Mouse (Mus musculus) megakaryocyte, embryonic 14.5 days (primary cell): Measurements from ENCODE around the gene Alg2. TPM values are rescaled to one million over a fixed set of nuclear protein-coding genes. Genes with fewer than 3 reads are reported as not detected.

Source experiments
- H3K27me3 ChIP-seq: replicated peaks from 2 replicates; pipeline ENCODE3; 2012; ENCODE audit warnings: inconsistent platforms
- H3K36me3 ChIP-seq: replicated peaks from 2 replicates; pipeline ENCODE3; 2012; ENCODE audit warnings: low read length, inconsistent platforms, mixed read lengths
- H3K4me1 ChIP-seq: 2 replicates; pipeline ENCODE4 v1.6.1; 2012; ENCODE audit warnings: inconsistent platforms
- H3K4me3 ChIP-seq: replicated peaks from 2 replicates; pipeline ENCODE3; 2012; ENCODE audit warnings: moderate library complexity, mild to moderate bottlenecking, inconsistent platforms
- H3K9me3 ChIP-seq: 2 replicates; pipeline ENCODE4 v1.6.1; 2012; ENCODE audit warnings: inconsistent platforms
- FLI1 ChIP-seq: IDR thresholded peaks from 2 replicates; pipeline ENCODE4 v1.6.1; 2012; ENCODE audit warnings: low read length, inconsistent platforms, mixed read lengths
- GATA1 ChIP-seq: IDR thresholded peaks from 3 replicates; pipeline ENCODE4 v1.6.1; 2012; ENCODE audit warnings: mixed read lengths, low read length, inconsistent platforms, borderline replicate concordance
- polyA plus RNA-seq: library from polyadenylated mRNA; stranded (reverse); fragments of >175 nt; gene quantifications from 2 replicates; pipeline ENCODE4 v1.2.3, GENCODE M21; 2012; ENCODE audit warnings: low replicate concordance; ENCODE audit not compliant: insufficient read depth

The Alg2 gene
- 0.54 and 7.1 TPM in 2 replicates for polyA plus RNA-seq

DNA sequence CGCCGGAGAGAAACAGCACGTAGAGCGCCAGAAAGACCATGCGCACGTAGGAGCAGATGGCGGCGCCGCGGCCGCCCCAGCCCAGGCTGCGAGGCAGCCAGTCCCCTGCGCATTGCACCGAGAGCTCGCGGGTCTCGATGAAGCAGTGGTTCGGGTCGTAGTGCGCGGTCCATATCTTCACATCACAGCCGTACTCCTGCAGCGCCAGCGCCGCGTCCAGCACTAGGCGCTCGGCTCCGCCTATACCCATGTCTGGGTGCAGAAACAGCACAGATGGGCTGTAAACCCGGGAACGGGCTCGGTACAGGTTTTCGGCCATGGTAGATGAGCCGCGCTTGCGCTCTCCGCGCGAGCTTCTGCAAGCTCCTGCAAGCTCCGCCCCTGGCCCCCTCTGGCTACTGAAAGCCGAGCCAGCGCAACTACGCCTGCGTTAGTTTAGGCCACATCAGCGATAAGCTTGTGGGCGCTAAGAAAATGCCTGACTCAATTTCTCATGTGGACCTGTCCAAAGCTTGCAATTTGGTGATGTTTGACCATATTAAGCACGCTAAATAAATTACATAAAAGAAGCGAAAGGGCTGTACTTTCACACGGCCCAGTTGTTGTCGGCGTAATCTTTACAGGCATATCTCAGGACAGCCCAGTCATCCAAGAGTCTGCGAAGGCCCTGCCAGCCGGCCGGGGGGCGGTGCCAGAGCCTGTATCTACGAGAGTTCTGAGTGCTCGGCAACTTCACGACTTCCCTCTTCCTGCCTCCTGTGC is at the start of gene Alg2, which contains the start of gene Sec61b:
TSS of gene Alg2 (minus strand) at position 366 of the 762 bp plus-strand sequence.
TSS of gene Sec61b (plus strand) at position 691 of the 762 bp plus-strand sequence.
- H3K27me3 ChIP-seq = no peaks in the 10 kb centered on the region
- TF ChIP-seq GATA1 = peak; percentile 67; the same call in 1 of the 3 replicates
- no peak for TF ChIP-seq FLI1
- H3K4me1 ChIP-seq = peaks cover 53% of the 10 kb centered on the region
- peak within 1 kb of the TSS; percentile 100 for H3K4me3 ChIP-seq
- peaks cover 19% of the 10 kb centered on the region for H3K9me3 ChIP-seq
- H3K36me3 ChIP-seq = peaks cover 70% of the 10 kb centered on the region

DNA sequence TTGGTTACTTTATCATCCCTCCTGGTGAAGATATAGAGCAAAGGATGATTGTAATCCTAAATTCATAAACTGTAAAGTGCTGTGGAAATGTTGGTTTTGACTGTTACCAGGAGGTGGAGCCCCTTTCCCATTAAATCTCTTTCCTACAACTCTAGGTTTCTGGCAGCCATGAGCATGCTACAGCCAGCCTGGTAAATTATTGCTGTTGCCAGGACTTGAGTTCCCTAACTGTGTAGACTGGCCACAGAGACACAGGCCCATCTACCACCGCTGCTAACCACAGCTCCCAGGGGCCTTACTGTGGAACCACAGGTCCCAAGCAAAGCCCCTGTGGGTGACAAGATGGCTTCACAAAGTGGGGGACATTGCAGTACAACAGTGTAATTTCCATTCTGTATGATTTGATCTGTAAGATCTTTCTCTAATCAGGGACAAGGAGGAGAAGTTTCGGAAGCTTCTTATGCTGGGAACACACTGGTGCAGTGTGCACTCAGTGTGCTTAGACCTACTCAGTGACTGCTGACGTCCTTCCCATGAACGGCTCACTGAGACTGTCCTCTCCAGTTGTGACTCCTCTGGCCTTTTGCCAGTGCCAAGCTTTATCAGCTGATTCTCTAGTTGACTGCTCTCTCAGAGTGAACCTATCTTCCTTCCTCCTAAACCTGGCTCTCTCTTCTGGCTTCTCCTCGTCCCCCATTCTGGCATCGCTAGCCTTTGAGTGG is 47.9 kb upstream of the Alg2 start:
- H3K36me3 ChIP-seq = no peaks in the 10 kb centered on the region
- H3K9me3 ChIP-seq = no peaks in the 10 kb centered on the region
- H3K27me3 ChIP-seq = peaks cover 6% of the 10 kb centered on the region
- TF ChIP-seq GATA1 = no peak
- no peak for TF ChIP-seq FLI1
- no peak overlapping the region for H3K4me3 ChIP-seq
- H3K4me1 ChIP-seq = no peaks in the 10 kb centered on the region

- Histone ChIP-seq H3K4me1 (no peaks in the 10 kb centered on the region), H3K27me3 (peaks cover 9% of the 10 kb centered on the region), H3K36me3 (no peaks in the 10 kb centered on the region), H3K4me3 (no peak overlapping the region), H3K9me3 (no peaks in the 10 kb centered on the region)
- TF ChIP-seq GATA1 = no peak
- no peak for TF ChIP-seq FLI1
Observed at GRCm38 (mm10) chr4:47520076-47520475, 45.9 kb upstream of the Alg2 start.

- no peaks in the 10 kb centered on the region for H3K36me3 ChIP-seq
- H3K4me3 ChIP-seq = peak overlapping the region; percentile 18
- no peak for TF ChIP-seq FLI1
- no peak for TF ChIP-seq GATA1
- no peaks in the 10 kb centered on the region for H3K9me3 ChIP-seq
- no peaks in the 10 kb centered on the region for H3K4me1 ChIP-seq
- H3K27me3 ChIP-seq = peaks cover 14% of the 10 kb centered on the region
Observed at GRCm38 (mm10) chr4:47518551-47519181, 44.5 kb upstream of the Alg2 start.

GRCm38 (mm10) chr4:47504841-47505517 is 30.8 kb upstream of the Alg2 start:
- no peak for TF ChIP-seq GATA1
- TF ChIP-seq FLI1 = no peak
- Histone ChIP-seq H3K4me1 (peaks cover 20% of the 10 kb centered on the region), H3K27me3 (peaks cover 2% of the 10 kb centered on the region), H3K9me3 (no peaks in the 10 kb centered on the region), H3K4me3 (no peak overlapping the region), H3K36me3 (no peaks in the 10 kb centered on the region)

DNA sequence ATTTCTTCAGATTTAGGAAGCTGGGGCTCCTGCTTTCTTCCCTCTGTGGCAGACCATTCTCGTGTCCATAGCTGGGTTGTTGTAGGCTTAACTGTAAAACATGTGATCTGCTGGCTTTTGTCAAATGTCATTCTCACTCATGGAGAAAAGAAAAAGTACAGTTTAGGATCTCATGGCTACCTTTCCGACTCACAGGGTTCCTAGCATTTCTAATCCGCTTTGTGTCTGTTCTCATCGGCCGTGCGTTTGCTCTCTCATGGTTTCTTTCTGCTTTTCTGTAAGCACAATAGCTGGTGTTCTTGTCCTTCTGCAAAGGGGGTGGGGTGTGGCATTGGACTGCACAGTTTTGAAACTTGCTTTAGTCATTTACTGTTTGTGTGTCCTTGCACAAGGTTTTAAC is 28.9 kb upstream of the Alg2 start:
- H3K36me3 ChIP-seq = no peaks in the 10 kb centered on the region
- no peaks in the 10 kb centered on the region for H3K9me3 ChIP-seq
- TF ChIP-seq FLI1 = no peak
- TF ChIP-seq GATA1 = no peak
- no peak overlapping the region for H3K4me3 ChIP-seq
- peaks cover 25% of the 10 kb centered on the region for H3K4me1 ChIP-seq
- H3K27me3 ChIP-seq = peaks cover 13% of the 10 kb centered on the region

GRCm38 (mm10) chr4:47502546-47502971 is 28.4 kb upstream of the Alg2 start:
- Histone ChIP-seq H3K9me3 (no peaks in the 10 kb centered on the region), H3K36me3 (no peaks in the 10 kb centered on the region), H3K4me3 (peak overlapping the region; percentile 28), H3K27me3 (peaks cover 18% of the 10 kb centered on the region), H3K4me1 (peaks cover 30% of the 10 kb centered on the region)
- no peak for TF ChIP-seq GATA1
- no peak for TF ChIP-seq FLI1

- no peak overlapping the region for H3K4me3 ChIP-seq
- no peaks in the 10 kb centered on the region for H3K9me3 ChIP-seq
- H3K36me3 ChIP-seq = no peaks in the 10 kb centered on the region
- H3K4me1 ChIP-seq = peaks cover 53% of the 10 kb centered on the region
- H3K27me3 ChIP-seq = peaks cover 20% of the 10 kb centered on the region
- no peak for TF ChIP-seq GATA1
- TF ChIP-seq FLI1 = no peak
Observed at GRCm38 (mm10) chr4:47499121-47499545, 25.0 kb upstream of the Alg2 start.

GRCm38 (mm10) chr4:47497811-47498385 is 23.8 kb upstream of the Alg2 start:
- no peak for TF ChIP-seq GATA1
- TF ChIP-seq FLI1 = no peak

More at GRCm38 (mm10) chr4:47497811-47498385, 23.8 kb upstream of the Alg2 start:
- peaks cover 20% of the 10 kb centered on the region for H3K27me3 ChIP-seq
- H3K4me1 ChIP-seq = peaks cover 57% of the 10 kb centered on the region
- no peak overlapping the region for H3K4me3 ChIP-seq
- no peaks in the 10 kb centered on the region for H3K9me3 ChIP-seq
- no peaks in the 10 kb centered on the region for H3K36me3 ChIP-seq
